Mouse (Mus musculus) cerebellum, adult 8-10 months (tissue): Measurements from ENCODE around the gene Nat8f2.
A peak's percentile ranks its signal among the peaks of the same experiment; 100 is the strongest.
"Not testable (repeated sequence)": the region's sequence is repeated elsewhere in the genome, so short reads cannot be mapped to it uniquely, and the experiment has no call there.

Experiments
- DNase-seq: peaks from one replicate; pipeline ENCODE4 v3.0.0; 2022

The Nat8f2 gene

DNA sequence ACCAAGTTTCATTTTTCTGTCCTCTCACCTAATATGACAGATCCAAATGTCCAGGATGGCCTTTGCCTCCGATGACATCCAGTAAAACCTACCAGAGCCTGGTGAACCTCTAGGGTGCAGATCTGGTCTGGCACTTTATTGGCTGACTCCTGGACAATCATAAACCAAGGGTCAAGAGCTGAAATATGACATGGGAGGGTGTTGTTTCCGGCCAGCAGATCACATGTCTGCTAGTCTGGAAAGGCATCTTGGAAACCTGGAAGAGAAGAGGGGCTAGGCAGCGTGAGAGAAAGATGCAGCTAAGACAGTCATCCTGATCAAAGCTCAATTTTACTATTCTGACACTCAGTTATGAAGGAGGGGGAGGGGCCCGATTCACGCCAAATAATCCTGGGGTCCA is at the start of gene Nat8f2:
Nat8f2 (minus strand) TSS at position 153 of the 400 bp plus-strand sequence.
- DNase-seq: not testable (repeated sequence)

DNA sequence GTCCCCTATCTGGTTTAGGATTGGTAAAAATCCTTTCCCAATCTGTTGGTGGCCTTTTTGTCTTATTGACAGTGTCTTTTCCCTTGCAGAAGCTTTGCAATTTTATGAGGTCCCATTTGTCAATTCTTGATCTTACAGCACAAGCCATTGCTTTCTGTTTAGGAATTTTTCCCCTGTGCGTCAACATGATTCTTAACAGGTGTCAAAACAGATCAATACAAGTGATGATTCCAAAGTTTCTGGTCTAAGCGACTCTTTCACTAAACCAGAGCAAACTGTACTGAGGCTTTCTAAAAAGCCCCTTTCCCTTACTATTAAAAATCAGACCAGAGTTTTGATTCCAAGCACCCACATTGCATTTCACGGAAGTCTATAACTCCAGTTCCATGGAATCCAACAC is 49.4 kb upstream of the Nat8f2 start:
- DNase-seq: not testable (repeated sequence)

DNA sequence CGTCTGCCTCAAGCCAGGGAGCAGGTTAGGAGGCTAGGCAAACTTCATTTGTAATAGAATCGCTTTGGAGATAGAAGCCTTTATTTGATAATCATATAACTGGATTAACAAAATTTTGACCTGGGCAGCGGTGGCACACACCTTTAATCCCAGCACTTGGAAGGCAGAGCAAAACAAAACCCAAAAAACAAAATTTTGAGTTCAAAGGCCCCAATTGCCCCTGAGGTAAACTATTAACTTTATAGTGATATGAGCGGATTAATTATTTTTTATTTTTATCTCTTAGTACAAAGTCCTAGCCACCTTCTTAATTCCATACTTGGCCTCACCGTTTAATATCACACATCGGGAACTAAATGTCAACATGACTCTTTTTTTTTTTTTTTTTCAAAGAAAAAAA is 47.6 kb upstream of the Nat8f2 start:
- DNase-seq: no peak

GRCm38 (mm10) chr6:85915539-85916513 is 46.9 kb upstream of the Nat8f2 start, which contains the start of gene Nat8f1:
Gene Nat8f1 (minus strand): TSS chr6:85915687.
- peak; percentile 87 for DNase-seq

DNA sequence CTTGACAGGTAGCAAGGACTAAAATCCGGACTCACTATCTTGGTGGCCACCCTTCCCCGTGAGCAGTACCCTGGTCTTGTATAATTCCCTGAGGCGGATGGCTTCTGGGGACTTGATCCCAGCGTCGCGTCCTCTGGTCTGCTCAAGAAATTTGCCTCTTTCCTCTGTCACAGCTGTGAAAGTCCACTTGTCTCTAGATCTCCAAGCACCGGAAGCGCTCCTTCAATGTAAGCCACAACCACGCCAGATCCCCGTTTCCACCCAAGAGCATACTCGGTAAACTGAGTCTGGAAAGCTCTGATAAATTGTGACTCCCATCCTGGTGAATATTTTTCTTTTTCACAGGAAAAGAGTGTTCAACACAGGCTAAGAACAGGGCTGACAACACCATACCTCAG is 46.2 kb upstream of the Nat8f2 start:
- DNase-seq: no peak

DNA sequence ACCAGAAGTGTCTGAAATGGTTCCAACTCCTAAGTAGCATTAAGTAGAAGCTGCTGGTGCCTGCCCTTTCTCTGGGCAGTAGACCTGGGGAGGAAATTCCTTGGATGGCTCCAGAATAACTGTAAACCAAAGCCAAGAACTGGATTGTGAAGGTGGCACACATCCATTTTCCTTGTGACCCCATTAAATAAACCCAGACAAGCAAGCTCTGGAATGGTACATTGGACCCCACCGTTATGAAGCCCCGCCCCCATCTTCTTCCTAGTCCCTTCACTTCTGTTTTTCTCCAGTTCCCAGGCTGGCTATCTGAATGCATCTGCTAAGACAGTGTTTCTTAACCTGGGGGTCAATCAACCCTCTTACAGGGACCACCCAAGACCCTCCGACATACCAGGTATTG is 42.6 kb upstream of the Nat8f2 start, which contains the start of gene Tprkb:
Tprkb (plus strand) TSS at position 279 of the 400 bp plus-strand sequence.
- DNase-seq: no peak

DNA sequence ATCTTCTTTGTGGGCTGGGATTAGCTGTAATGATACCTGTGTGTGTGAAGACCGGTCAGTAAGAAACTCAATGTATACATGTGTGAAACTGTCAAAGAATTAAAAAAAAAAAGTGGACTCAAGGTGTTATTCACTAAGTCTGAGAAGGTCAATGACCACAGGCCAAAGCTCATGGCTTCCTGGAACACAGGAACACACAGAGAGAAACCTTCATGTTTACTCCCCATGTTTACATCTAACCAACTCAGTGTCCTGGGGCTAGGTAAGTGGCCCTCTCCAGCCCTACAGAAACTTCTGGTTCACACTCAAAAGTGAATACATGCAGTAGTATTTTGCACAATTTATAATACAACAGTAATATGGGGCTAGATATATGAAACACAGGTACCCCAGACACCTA is 40.7 kb upstream of the Nat8f2 start:
- no peak for DNase-seq

- DNase-seq: no peak
Observed at GRCm38 (mm10) chr6:85908341-85908740, 39.4 kb upstream of the Nat8f2 start.

- DNase-seq: not testable (repeated sequence)
Observed at GRCm38 (mm10) chr6:85906911-85907351, 38.0 kb upstream of the Nat8f2 start.

DNA sequence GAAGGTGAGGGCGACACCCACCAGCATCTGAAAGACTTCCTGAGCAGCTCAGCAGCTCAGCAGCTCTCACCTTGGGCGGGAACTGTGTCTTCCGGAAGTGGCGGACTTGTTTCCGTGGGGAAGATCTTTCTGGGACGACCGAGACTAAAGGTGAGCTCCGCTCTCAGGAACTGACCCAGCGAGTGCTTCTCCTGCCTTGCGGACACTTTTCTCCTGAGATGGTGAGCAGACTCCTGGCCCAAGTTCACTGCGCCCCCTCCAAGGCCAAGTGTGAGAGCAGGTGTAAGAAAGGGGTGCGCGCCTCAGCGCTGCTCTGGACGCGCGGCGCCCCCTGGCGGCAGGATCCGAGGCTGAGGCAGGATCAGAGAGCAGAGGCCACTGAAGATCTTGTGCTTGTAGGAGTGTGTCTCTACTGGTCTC is 35.7 kb upstream of the Nat8f2 start, which contains the start of gene Nat8f4:
Nat8f4 (minus strand) TSS at position 243 of the 420 bp plus-strand sequence.
- DNase-seq: peak; percentile 81

- DNase-seq: no peak
Observed at GRCm38 (mm10) chr6:85902303-85902702, 33.3 kb upstream of the Nat8f2 start.

DNA sequence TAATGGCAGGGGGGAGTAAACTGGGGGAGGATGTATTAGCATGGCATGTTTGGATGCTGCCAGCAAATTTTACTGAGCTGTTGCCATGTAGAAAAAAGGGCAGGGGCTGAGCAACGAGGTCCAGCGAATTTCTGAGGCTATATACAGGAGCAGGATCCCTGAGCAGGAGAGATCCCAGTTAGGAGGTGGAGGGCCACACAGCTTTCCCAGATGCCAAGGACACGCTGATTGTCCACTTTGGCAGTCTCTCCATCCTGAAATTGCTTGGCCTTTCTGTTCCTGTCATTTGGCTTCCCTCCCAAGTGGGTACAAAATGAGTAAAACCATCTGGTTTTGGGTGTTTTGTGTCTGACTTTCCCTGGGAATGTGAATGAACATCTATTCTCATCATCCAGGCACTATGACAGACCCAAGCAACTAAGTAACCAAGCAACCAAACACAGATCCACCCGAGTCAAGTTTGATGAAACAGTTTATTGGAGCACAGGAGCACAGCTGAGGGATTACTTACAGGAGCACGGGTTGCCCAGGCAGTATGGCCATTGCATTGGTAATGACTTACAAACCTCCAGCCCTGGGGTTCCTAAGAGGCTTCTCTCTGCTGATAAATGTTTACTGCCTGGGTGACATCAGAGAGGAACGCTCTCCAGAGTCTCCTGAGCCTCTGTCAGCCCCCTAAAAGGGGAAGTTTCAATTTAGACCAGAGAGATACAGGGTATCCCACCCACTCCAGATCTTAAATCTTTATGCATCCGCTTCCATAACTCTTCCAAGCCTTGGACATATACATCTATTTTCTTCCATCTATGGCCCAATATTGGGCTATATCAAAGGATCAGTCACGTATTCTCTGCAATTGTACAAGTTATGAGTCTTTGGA is 29.9 kb upstream of the Nat8f2 start:
- DNase-seq: not testable (repeated sequence)

DNA sequence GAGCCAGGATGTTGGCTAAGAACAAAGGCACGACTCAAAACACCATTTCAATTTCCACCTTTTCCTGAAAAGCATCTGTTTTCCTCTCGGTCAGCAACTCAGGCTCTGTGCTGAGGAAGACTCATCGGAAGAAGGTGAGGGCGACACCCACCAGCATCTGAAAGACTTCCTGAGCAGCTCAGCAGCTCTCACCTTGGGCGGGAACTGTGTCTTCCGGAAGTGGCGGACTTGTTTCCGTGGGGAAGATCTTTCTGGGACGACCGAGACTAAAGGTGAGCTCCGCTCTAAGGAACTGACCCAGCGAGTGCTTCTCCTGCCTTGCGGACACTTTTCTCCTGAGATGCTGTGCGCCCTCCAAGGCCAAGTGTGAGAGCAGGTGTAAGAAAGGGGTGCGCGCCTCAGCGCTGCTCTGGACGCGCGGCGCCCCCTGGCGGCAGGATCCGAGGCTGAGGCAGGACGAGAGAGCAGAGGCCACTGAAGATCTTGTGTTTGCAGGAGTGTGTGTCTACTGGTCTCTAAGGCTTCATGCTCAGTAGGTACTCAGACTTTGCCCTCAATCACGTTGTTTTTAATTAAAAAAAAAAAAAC is 26.2 kb upstream of the Nat8f2 start:
- DNase-seq: peak; percentile 43

DNA sequence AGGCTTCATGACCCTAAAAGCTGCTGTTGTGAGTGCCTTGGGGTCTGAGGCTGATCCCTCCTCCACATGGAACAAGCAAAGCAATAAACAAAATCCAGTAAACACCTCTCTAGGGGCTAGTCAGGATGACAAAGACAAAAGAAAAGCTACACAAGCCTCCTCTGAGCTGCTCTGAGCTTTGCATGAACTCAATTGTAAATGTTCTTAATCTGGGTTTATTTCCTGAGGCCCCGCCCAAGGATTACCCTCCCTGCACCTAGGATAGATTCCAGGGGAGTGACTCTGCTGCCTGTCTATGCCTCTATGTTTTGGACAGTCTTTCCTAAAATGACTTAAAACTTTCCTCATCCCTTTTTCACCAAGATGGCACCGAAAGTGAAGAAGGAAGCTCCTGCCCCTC is 20.0 kb upstream of the Nat8f2 start:
- DNase-seq: no peak

DNA sequence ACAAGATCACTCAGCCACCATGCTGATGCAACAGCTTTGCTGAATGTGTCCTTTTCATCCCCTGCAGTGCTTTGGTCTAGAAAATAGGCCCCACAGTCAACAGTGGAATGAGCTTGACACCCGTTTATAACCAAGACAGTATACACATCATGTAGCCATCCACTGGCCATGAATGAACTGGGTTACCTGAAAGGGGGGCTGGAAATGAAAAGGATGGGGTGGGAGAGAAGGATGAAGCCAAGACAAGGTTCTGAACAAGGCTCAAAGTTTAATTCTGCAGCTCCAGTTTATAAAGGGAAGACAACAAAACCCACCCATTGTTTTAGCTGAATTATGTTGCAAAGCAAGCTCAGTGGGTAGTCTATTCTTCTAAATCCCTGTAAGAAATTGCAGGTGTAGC is 15.4 kb upstream of the Nat8f2 start:
- no peak for DNase-seq

DNA sequence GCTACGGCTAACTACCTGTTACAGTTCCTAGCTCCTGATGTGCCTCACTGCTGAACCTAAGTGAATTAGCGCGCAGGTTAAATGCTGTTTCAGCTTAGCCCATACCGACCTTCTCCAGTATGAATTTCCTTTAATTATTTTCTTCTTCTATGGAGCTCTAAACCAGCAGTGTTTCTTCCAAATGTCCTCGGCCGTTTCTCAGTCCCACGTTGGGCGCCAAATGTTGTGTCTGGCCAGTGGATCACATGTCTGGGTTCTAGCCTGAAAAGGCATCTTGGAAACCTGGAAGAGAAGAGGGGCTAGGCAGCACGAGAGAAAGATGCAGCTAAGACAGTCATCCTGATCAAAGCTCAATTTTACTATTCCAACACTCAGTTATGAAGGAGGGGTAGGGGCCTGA is 14.3 kb upstream of the Nat8f2 start:
- DNase-seq: not testable (repeated sequence)

DNA sequence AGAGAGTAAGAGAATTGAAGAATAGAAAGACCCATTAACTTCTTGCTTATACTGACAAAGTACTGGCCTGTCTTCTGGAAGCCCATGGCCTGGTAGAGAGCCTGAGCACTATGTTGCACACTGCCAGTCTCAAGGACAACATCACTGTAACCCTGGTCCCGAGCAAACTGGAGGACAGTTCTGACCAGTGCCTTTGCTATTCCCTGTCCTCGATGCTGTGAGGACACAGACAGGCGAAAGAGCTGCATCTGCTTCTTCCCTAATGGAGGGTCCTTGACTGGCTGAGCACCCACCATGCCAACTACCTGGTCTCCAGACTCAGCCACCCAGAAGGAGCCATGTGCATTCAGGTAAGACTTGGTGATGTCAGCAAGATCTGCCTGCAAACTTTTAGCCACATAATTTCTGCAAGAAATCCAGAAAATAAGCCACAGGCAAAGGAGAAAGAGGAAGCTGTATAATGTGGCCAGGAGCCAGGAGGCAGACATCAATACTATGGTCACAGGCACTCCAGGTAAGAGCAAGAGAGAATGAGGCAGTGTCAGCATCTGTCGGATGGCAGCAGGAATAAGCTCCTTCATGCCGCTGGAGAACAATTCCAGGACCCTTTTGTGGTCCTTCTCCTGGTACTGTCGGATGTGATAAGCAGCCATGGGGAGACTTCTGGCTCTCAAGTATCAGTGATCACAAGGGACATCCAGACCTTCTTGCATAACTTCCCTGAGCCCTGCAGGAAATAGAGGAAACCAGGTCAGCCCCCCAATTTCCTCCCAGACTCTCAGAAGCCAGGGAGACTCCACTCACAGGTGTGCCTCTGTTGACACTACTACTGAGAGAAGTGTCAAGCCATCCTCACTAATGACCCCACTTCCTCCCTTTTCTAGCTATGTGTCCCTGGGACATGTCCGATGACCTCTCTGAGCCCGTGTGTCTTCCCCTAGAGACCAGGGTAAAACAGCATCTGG is 950 bp downstream of the Nat8f2 start:
- DNase-seq: no peak

GRCm38 (mm10) chr6:85866995-85867394 is 2.0 kb downstream of the Nat8f2 start:
- not testable (repeated sequence) for DNase-seq

DNA sequence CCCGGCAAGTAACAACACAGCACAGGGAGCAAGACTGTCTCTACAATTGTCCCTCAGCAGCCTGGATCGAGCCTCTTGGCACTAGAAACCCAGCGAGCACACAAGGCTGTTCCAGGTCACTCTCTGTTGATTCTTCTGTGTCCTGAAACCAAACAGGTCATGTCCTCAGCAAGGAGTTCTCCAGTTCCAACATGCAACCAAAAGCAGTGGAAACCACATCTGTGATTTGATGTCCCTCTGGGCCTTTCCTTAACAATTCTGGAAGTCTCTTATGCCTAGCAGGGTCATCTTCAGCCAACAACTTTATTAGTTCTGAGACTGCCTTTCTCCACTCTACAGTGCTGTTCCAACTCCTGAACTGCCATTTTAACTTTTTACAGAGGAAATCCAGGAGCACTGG is 2.8 kb downstream of the Nat8f2 start:
- not testable (repeated sequence) for DNase-seq

GRCm38 (mm10) chr6:85864900-85865639 is 3.9 kb downstream of the Nat8f2 start:
- not testable (repeated sequence) for DNase-seq

- DNase-seq: no peak
Observed at GRCm38 (mm10) chr6:85863840-85864239, 5.1 kb downstream of the Nat8f2 start.
